Mouse (Mus musculus) limb, embryonic 12.5 days (tissue): Measurements from ENCODE around the gene Cdkal1. TPM values are rescaled to one million over a fixed set of nuclear protein-coding genes. Genes with fewer than 3 reads are reported as not detected.
A peak's percentile ranks its signal among the peaks of the same experiment; 100 is the strongest.

Experiments
- ATAC-seq: fragments of 200-750 bp; cut with Nextera tagmentation; 2 replicates; pipeline ENCODE4 v1.8.0; 2017; ENCODE audit warnings: low read depth, moderate TSS enrichment; ENCODE audit not compliant: insufficient number of reproducible peaks, insufficient read depth, low FRiP score, low TSS enrichment
- H3K27ac ChIP-seq: fragments of 300-500 bp; sonication (generic); 2 replicates; pipeline ENCODE4 v1.5.1; 2016; ENCODE audit warnings: mild to moderate bottlenecking, moderate library complexity
- H3K27me3 ChIP-seq: fragments of 300-500 bp; sonication (generic); 2 replicates; pipeline ENCODE4 v1.6.1; 2016; ENCODE audit warnings: mild to moderate bottlenecking, moderate library complexity
- H3K36me3 ChIP-seq: fragments of 300-500 bp; sonication (generic); 2 replicates; pipeline ENCODE4 v1.6.1; 2016; ENCODE audit warnings: mild to moderate bottlenecking, moderate library complexity
- H3K4me1 ChIP-seq: fragments of 300-500 bp; sonication (generic); replicated peaks from 2 replicates; pipeline ENCODE4 v1.6.1; 2016
- H3K4me2 ChIP-seq: fragments of 300-500 bp; sonication (generic); 2 replicates; pipeline ENCODE4 v1.6.1; 2016; ENCODE audit warnings: mild to moderate bottlenecking, moderate library complexity
- H3K4me3 ChIP-seq: fragments of 300-500 bp; sonication (generic); replicated peaks from 2 replicates; pipeline ENCODE4 v1.5.1; 2016; ENCODE audit warnings: mild to moderate bottlenecking
- H3K9ac ChIP-seq: fragments of 300-500 bp; sonication (generic); replicated peaks from 2 replicates; pipeline ENCODE4 v1.6.1; 2016; ENCODE audit warnings: mild to moderate bottlenecking, moderate library complexity
- H3K9me3 ChIP-seq: fragments of 300-500 bp; sonication (generic); 2 replicates; pipeline ENCODE4 v1.6.1; 2016; ENCODE audit warnings: mild to moderate bottlenecking, moderate library complexity
- WGBS: fragments of 180-500 bp; shearing (Covaris S2); methylation state at CpG from one replicate; pipeline ENCODE4 v1.1.7; 2016; 5-methylcytosine and 5-hydroxymethylcytosine counted together
- polyA plus RNA-seq: library from polyadenylated mRNA; unstranded; fragments of >200 nt; fragmentation: Nextera tagmentation; extraction: Ambion mirVana; gene quantifications from 2 replicates; pipeline ENCODE4 v1.2.1, GENCODE M21; 2016

The Cdkal1 gene
- polyA plus RNA-seq, 1 experiment from 2014 or later, result 42.4 TPM

DNA sequence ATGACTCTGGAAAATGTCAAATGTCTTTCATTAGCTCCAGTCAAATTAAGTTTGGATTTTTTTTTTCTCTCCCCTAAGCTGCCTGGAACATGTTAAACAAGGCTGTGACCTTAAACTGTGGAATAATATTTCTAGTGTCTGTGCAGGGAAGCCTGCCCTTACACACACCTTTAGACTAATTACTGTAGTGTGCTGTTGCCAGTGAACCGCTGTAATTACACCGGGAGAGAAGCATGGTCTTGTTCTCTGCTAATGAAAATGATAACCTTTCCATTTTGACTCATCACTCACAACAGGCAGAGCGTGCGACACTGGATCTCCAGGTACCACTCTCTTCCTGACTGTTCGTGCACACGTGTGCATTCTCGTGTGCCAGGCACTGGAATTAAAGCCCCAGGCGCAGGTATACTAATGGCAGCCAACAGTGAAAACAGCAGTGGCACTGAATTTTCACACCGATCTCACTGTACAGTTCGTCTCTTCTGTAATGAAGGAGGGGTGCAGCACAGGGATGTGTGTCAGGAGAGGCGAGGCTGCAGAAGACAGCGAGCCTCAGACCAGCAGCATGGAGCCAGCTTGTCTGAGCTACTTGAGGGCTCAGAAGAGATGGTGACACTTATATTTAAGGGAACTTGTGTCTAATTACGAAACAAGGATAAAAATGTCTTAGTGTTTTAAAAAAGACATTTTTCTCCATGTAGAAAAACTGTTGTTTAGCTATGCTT is 490.4 kb downstream of the Cdkal1 start:
- Histone ChIP-seq H3K27ac (0 out of 2 replicates have a peak overlapping the region, but pooled peaks have one; percentile 29), H3K4me2 (no peak overlapping the region), H3K9me3 (no peaks in the 10 kb centered on the region), H3K4me3 (no peak overlapping the region), H3K27me3 (no peaks in the 10 kb centered on the region), H3K9ac (no peak overlapping the region), H3K36me3 (no peaks in the 10 kb centered on the region), H3K4me1 (peaks cover 24% of the 10 kb centered on the region)
- no peak for ATAC-seq
- WGBS, result 56% methylated on average over 13 of the region's 13 CpGs

DNA sequence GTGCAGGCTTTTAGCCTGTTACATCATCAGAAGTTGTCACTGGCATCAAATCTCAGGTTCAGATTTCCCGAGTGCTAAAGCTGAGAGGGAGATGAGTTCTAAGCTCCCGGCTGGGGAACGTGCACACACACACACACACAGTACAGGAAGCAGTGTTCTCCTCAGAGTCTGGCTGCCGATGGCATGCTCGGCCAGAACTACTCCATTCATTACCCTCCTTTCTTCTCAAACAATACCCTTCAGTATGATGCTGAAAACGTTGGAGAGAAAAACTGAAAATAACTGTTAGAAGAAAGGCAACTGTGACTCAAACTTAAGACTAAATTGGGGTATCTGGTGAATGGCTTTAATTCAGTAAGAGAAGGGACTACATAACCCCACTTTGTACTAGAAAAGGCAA is 491.5 kb downstream of the Cdkal1 start:
- Histone ChIP-seq H3K4me2 (no peak overlapping the region), H3K4me1 (peaks cover 24% of the 10 kb centered on the region), H3K27me3 (no peaks in the 10 kb centered on the region), H3K27ac (0 out of 2 replicates have a peak overlapping the region, but pooled peaks have one; percentile 23), H3K9ac (no peak overlapping the region), H3K9me3 (no peaks in the 10 kb centered on the region), H3K36me3 (no peaks in the 10 kb centered on the region), H3K4me3 (no peak overlapping the region)
- no peak for ATAC-seq
- 53% methylated on average over 6 of the region's 6 CpGs for WGBS

DNA sequence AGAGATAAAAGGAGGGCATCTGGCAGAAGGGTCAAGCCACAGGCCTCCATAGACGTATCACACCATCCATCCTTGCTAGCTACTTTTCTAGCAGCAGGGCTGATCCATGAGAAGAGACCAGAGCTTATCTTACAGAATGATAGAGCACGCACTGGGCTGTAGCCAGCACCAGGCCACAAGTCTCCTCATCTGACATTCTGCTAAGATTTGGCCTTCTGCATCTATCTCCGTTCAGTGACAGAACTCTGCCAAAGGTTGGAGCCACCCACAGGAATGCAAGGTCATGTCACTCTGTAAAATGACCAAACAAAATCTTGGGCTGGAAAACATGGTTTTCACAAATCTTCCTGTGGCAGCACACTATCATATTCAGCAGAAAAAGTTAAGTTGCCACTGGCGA is 493.6 kb downstream of the Cdkal1 start:
- Histone ChIP-seq H3K4me2 (no peak overlapping the region), H3K9me3 (0 out of 2 replicates have a peak, but pooled peaks cover 3% of the 10 kb centered on the region), H3K4me3 (no peak overlapping the region), H3K9ac (no peak overlapping the region), H3K27ac (no peak overlapping the region), H3K36me3 (no peaks in the 10 kb centered on the region), H3K4me1 (peaks cover 24% of the 10 kb centered on the region), H3K27me3 (no peaks in the 10 kb centered on the region)
- WGBS, result 76% methylated on average over 4 of the region's 4 CpGs
- no peak for ATAC-seq

DNA sequence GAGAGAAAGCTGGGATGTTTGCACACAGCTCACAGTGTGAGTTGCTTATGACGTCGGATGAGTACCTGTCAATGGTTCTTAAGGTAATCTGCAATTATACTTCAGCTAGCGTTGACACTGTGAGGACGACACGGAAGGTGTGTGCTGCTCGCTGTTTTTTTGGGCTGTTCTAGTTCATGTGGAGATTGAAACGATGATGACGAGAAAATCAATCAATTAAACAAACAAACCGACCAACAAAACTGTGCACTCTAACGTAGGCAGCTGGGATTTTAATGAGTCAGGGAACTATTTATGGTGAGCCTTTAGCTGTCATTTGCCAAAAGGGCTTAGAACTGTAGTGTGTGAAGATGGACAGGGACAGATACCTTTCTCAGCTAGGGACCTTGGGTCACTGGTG is 494.6 kb downstream of the Cdkal1 start:
- Histone ChIP-seq H3K4me2 (no peak overlapping the region), H3K4me1 (peaks cover 33% of the 10 kb centered on the region), H3K9me3 (0 out of 2 replicates have a peak, but pooled peaks cover 3% of the 10 kb centered on the region), H3K27ac (no peak overlapping the region), H3K36me3 (no peaks in the 10 kb centered on the region), H3K9ac (no peak overlapping the region), H3K27me3 (no peaks in the 10 kb centered on the region), H3K4me3 (no peak overlapping the region)
- no peak for ATAC-seq
- 64% methylated on average over 10 of the region's 10 CpGs for WGBS

DNA sequence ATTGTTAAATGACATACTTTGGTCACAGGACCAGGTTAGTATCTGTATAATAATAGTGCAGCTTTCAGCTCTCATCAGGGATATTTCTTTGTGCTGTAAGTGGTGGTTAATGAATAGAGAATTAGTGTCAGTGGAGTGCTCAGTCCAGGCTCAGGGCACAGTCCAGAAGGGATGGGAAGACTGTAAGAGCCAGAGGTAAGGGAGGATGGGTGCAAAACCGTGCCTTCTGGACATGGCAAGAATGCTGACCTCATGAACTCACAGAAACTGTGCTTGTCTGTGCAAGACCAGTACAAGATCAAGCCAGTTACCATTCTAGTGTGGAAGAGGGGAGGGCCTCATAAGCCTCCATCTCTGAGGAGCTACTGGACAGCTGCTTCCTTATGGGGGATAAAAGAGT is 496.1 kb downstream of the Cdkal1 start:
- ATAC-seq, result no peak
- H3K4me1 ChIP-seq, result peaks cover 42% of the 10 kb centered on the region
- H3K9ac ChIP-seq, result no peak overlapping the region
- no peak overlapping the region for H3K4me2 ChIP-seq
- H3K4me3 ChIP-seq, result no peak overlapping the region
- H3K36me3 ChIP-seq, result no peaks in the 10 kb centered on the region
- no peak overlapping the region for H3K27ac ChIP-seq
- no peaks in the 10 kb centered on the region for H3K27me3 ChIP-seq
- WGBS, result 84% methylated on average over 1 of the region's 1 CpGs
- H3K9me3 ChIP-seq, result 0 out of 2 replicates have a peak, but pooled peaks cover 3% of the 10 kb centered on the region

DNA sequence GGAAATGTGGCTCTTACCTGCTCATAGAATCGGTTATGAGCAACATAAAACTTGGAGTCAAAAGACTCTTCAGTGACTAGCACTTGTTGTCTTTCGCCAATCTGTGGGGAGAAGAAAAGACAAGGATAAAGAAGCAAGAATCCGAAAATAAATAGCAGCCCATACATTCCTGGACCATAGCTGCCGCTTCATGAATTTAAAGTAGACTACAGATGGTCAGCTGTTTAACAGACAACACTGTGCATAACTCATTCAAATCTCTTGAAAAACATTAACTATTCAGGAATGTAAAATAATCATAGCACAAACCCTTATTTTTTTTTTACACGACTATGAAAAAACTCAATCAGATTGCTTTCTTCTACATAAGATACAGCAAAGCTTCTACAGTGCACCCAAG is 498.0 kb downstream of the Cdkal1 start:
- Histone ChIP-seq H3K27ac (no peak overlapping the region), H3K36me3 (no peaks in the 10 kb centered on the region), H3K4me3 (no peak overlapping the region), H3K9me3 (0 out of 2 replicates have a peak, but pooled peaks cover 3% of the 10 kb centered on the region), H3K4me2 (no peak overlapping the region), H3K9ac (no peak overlapping the region), H3K27me3 (no peaks in the 10 kb centered on the region), H3K4me1 (peaks cover 38% of the 10 kb centered on the region)
- no peak for ATAC-seq
- 92% methylated on average over 5 of the region's 5 CpGs for WGBS

DNA sequence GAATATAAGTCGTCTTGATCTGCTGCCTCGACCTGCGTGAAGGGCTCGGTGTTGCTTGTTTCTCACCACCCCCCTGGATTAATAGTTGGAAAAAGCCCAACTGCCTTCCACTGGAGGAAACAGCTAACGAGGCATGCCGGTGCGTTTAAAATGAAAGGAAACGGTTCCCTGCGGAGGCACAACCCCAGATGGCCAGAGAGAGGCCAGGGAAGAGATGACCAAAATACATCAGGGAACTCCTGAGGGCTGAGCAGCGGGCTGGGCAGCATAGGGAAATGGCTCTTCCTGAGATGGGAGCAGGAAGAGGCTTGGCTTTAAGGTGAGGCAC is 499.4 kb downstream of the Cdkal1 start:
- peak overlapping the region; percentile 33 for H3K4me2 ChIP-seq
- 6% methylated on average over 10 of the region's 10 CpGs for WGBS

DNA sequence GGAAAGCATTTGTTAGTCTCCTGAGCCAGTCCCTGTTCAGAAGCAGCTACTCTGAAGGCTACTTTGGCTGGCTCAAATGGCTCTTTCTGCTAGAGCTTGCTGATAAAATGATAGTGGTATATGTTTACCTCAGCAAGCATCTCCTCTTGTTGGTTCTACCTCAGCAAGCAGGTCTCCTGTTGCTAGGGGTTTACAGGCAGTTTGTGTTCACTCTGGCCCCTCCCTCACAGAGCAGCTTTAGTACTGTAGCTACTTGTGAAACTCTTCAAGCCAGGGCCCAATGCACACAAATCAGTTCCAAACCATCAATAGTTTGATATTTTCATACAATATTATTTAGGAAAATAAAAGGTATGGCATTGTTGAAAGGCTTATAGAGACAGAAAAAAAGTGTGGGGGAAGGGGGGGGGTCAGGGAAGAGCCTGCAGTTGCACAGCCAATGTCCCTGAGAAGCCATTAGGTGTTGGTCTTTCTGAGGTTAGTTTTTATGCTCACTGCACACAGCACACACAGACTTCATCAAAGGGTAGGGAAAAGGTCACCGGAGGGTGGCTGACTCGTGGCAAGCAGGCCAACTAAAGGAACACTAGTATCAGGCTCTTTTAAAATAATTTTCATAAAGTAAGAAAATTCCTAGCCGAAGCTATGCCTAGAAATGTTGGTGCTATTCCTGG is 499.9 kb downstream of the Cdkal1 start:
- 35% methylated on average over 3 of the region's 3 CpGs for WGBS
- no peak for ATAC-seq

More for the DNA sequence above, 499.4 kb downstream of the Cdkal1 start:
- Histone ChIP-seq H3K27me3 (no peaks in the 10 kb centered on the region), H3K27ac (peak overlapping the region; percentile 66), H3K9me3 (0 out of 2 replicates have a peak, but pooled peaks cover 3% of the 10 kb centered on the region), H3K9ac (peak overlapping the region; percentile 19; the same call in 1 of the 2 replicates), H3K4me3 (no peak overlapping the region), H3K4me1 (peaks cover 41% of the 10 kb centered on the region), H3K36me3 (no peaks in the 10 kb centered on the region)
- no peak for ATAC-seq

DNA sequence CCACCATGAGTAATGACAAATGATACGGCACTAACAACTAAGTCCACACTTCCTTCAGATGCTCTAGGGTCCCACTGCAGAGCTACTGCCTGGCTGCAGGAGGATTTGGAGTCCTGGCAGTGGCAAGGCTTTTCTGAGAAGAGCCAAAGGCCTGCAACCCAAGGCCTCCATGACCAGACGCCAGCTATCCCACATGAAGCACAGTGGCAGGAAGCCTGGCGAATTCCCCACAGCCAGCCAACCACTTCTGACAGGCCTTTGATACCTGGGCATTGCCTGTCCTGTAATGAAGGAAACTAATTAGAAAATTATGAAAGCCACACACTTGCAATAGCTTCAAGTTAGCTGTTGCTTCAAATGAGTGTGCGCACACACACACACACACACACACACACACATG is 500.5 kb downstream of the Cdkal1 start:
- H3K27ac ChIP-seq, result peak overlapping the region; percentile 56; the same call in 1 of the 2 replicates
- no peak overlapping the region for H3K4me3 ChIP-seq
- 0 out of 2 replicates have a peak, but pooled peaks cover 3% of the 10 kb centered on the region for H3K9me3 ChIP-seq
- no peak for ATAC-seq
- no peaks in the 10 kb centered on the region for H3K36me3 ChIP-seq
- no peak overlapping the region for H3K4me2 ChIP-seq
- 81% methylated on average over 4 of the region's 4 CpGs for whole genome bisulfite sequencing
- H3K9ac ChIP-seq, result no peak overlapping the region
- H3K4me1 ChIP-seq, result peaks cover 40% of the 10 kb centered on the region
- H3K27me3 ChIP-seq, result no peaks in the 10 kb centered on the region

More for the DNA sequence above, 499.9 kb downstream of the Cdkal1 start:
- Histone ChIP-seq H3K4me3 (no peak overlapping the region), H3K4me1 (peaks cover 40% of the 10 kb centered on the region), H3K27ac (peak overlapping the region; percentile 66), H3K9ac (no peak overlapping the region), H3K27me3 (no peaks in the 10 kb centered on the region), H3K4me2 (peak overlapping the region; percentile 33), H3K36me3 (no peaks in the 10 kb centered on the region), H3K9me3 (0 out of 2 replicates have a peak, but pooled peaks cover 3% of the 10 kb centered on the region)

DNA sequence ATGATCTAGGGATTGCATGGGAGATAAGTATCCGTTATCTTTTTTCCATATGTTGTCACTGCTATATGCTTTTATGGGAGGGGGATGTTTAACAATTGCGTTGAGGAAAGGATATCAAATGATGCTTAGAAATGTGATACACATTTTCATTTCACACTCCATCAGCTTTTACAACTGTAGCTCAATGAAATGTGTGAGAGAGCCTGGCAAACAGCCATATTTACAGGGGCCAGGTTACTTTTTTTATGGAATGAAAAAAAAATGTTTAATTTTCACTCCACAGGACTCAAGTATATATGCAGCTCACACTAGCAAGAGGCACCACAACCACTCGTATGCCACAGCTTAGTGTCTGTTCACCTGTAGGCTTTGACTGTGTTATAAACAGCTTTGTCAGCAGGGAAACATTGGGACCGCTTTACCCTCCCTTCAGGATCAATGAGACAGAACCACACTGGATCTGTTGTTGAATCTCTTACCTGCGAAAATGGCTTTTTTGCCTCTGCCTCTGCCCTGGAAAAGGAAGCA is 501.5 kb downstream of the Cdkal1 start:
- H3K9ac ChIP-seq, result no peak overlapping the region
- no peak overlapping the region for H3K27ac ChIP-seq
- H3K27me3 ChIP-seq, result no peaks in the 10 kb centered on the region
- H3K4me3 ChIP-seq, result no peak overlapping the region
- peaks cover 40% of the 10 kb centered on the region for H3K4me1 ChIP-seq
- H3K36me3 ChIP-seq, result no peaks in the 10 kb centered on the region
- ATAC-seq, result no peak
- H3K4me2 ChIP-seq, result no peak overlapping the region
- 0 out of 2 replicates have a peak, but pooled peaks cover 3% of the 10 kb centered on the region for H3K9me3 ChIP-seq
- 55% methylated on average over 5 of the region's 5 CpGs for WGBS

DNA sequence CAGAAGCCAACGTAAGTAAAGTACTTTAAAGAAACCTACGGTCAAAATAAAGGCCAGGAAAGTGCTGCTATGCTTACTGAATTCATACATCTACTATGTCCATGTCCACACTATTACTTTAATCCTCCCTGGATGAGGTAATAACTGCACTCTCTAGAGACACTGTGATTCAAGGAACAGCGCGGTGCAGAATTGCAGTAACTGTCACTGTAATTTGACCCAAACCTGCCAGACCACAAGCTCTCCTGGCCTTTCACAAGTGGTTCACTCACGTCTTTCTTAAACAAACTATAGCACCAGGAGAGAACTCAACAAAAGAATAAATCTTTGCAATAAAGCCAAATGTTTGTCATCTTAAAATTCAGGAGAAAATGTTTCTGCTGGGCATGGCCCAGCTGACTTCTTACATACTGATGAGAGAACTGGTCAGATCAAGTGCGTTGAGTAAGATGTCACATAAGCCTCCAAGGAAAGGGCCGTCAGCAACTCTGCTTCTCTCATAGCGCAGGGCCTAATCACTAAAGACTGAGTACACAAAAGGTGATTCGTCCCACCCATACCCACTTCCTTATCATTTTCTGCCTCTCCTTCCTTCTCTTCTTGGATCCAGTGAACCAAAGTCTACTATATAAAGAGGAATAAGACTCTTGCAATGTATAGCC is 504.3 kb downstream of the Cdkal1 start:
- no peak overlapping the region for H3K9ac ChIP-seq
- peaks cover 13% of the 10 kb centered on the region for H3K36me3 ChIP-seq
- H3K9me3 ChIP-seq, result peaks cover 6% of the 10 kb centered on the region; the same call in 1 of the 2 replicates
- no peak for ATAC-seq
- no peak overlapping the region for H3K4me2 ChIP-seq
- H3K27ac ChIP-seq, result no peak overlapping the region
- H3K4me3 ChIP-seq, result no peak overlapping the region
- H3K27me3 ChIP-seq, result no peaks in the 10 kb centered on the region
- WGBS, result 66% methylated on average over 9 of the region's 9 CpGs
- peaks cover 34% of the 10 kb centered on the region for H3K4me1 ChIP-seq
